Mouse (Mus musculus) left cerebral cortex, postnatal 4 days (tissue): ENCODE results near the gene Ndrg3. TPM values are rescaled to one million over a fixed set of nuclear protein-coding genes. Genes with fewer than 3 reads are reported as not detected.
"Not testable (repeated sequence)": the region's sequence is repeated elsewhere in the genome, so short reads cannot be mapped to it uniquely, and the experiment has no call there.

Experiments used
- DNase-seq: peaks from one replicate; pipeline ENCODE4 v3.0.0-alpha.2; 2022
- intact Hi-C: fragments of 180-260 bp; cut with DNase I; formaldehyde crosslinking; loops from one replicate; pipeline ENCODE4 v1.15.1; 2025
- total RNA-seq, 2 experiments: library from RNA; stranded (reverse); gene quantifications; 2 replicates each; pipeline ENCODE4 v1.2.3; 2021

Ndrg3 gene
- total RNA-seq, 2 experiments from 2014 or later, result 267 to 276 TPM

GRCm38 (mm10) chr2:156904976-156905717 is 86.7 kb downstream of the Ndrg3 start:
- intact Hi-C loops, result loop anchor here (2.0 to 10.0 kb wide), 3 partner anchors 42 to 190 kb away; no protein-coding TSS in a partner anchor
- peak; percentile 70 for DNase-seq

DNA sequence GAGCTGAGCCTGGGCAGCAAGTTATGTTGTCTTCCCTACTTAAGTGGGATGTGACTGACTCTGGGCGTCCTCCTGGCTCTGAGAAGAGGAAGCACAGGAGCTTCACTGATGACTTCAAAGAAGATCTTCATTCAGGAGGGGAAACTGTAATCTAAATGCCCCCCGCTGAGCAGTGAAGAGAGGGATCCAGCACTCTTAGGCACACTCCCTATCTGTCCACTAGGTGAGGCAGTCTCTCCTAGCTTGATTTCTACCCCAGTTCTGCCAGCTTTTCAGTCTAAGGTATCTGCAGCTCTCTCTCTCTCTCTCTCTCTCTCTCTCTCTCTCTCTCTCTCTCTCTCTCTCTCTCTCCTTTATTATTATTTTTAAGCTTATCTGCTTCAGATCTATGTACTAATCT is 88.5 kb downstream of the Ndrg3 start:
- no peak for DNase-seq
- intact Hi-C loops, result loop anchor here (10.0 kb wide), 1 partner anchor 191 kb away; no protein-coding TSS in a partner anchor

- intact Hi-C loops, result loop anchor here (10.0 kb wide), 1 partner anchor 192 kb away; no protein-coding TSS in a partner anchor
- DNase-seq, result not testable (repeated sequence)
Observed at GRCm38 (mm10) chr2:156902411-156902810, 89.4 kb downstream of the Ndrg3 start.

DNA sequence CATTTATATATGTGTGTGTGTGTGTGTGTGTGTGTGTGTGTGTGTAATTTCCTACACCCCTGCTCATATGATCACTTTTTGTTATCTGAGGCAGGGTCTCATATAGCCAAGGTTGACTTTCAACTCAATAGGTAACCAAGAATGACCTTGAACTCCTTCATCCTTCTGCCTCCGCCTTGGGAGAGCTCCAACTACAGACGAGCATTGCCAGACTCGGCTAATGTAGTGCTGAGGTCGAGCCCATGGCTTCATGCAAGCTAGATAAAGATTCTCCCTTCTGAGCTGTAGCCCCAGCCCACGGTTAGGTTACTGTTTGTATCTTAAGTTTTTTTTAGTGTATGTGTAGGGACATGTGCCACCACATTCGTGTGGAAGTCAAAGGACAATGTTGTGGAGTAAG is 90.0 kb downstream of the Ndrg3 start:
- intact Hi-C loops, result loop anchor here (10.0 kb wide), 1 partner anchor 193 kb away; no protein-coding TSS in a partner anchor
- DNase-seq, result no peak

- intact Hi-C loops, result loop anchor here (10.0 kb wide), 1 partner anchor 193 kb away; no protein-coding TSS in a partner anchor
- no peak for DNase-seq
Observed at GRCm38 (mm10) chr2:156901344-156901743, 90.5 kb downstream of the Ndrg3 start.

GRCm38 (mm10) chr2:156899184-156899583 is 92.7 kb downstream of the Ndrg3 start:
- no peak for DNase-seq
- intact Hi-C loops, result no loop called here

- intact Hi-C loops, result no loop called here
- no peak for DNase-seq
Observed at GRCm38 (mm10) chr2:156898374-156898773, 93.5 kb downstream of the Ndrg3 start.

DNA sequence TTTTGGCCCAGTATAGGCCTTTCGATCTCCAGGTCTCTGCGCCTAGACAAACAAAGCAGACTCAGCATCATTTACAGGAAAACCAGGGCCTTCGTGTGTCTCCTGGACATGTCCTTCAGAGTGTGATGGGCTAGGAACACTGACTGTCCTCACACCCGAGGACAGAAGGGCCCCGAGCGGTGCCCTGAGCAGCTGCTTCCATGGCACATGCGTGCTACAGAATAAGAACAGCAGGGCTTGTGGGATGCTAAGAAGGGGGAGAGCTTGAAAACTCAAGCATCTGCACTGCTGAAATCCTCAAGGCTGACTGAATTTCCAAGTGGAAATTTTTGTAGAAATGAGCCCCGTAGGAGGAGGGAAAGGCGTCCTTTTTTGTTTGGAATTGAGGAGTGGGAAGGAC is 94.8 kb downstream of the Ndrg3 start:
- intact Hi-C loops, result no loop called here
- no peak for DNase-seq

DNA sequence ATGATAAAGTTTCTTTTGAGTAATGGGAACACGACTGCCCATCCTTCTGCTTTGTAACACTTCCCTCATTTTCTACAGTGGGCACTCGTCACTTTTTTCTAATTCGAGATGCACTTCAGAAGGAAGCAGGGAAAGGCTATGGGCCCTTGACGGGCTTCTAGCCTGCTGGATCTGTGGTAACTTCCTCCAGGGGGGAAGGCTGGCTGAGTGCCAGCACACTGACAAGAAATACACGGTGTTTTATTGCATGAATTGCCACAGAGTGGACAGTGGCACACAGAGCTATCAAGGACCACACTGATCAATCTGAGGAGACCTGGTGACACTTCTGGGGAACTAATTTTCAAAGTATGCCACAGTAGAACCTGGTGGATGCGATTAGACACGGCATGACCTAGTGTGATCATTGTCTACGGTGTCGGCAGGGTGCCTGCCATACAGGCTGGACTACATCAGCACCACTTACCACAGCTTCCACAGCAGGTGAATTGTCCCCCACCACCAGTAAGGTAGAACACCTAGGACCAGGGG is 95.4 kb downstream of the Ndrg3 start:
- intact Hi-C loops, result no loop called here
- DNase-seq, result peak; percentile 41

GRCm38 (mm10) chr2:156894496-156895265 is 97.2 kb downstream of the Ndrg3 start:
- intact Hi-C loops, result no loop called here
- no peak for DNase-seq

DNA sequence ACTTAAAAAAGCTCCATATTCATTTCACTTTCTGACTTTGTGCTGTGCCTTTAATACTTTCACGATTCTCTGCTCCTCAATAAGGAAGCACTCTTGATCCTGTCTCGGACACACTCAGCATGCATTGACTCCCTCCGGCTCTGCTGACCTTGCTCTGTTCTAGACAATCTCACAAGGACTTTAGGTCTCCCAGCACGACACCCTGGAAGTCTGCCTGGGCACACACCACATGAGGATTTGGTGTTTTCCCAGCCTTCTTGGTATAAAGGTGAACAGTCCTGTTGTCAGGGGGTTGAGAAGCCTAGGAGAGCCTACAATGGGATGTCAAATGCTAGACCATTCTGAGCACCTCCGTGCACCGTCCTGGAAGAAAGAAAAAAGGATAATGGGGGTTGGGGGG is 99.0 kb downstream of the Ndrg3 start:
- intact Hi-C loops, result no loop called here
- no peak for DNase-seq

- DNase-seq, result no peak
- intact Hi-C loops, result no loop called here
Observed at GRCm38 (mm10) chr2:156892240-156892639, 99.6 kb downstream of the Ndrg3 start.

DNA sequence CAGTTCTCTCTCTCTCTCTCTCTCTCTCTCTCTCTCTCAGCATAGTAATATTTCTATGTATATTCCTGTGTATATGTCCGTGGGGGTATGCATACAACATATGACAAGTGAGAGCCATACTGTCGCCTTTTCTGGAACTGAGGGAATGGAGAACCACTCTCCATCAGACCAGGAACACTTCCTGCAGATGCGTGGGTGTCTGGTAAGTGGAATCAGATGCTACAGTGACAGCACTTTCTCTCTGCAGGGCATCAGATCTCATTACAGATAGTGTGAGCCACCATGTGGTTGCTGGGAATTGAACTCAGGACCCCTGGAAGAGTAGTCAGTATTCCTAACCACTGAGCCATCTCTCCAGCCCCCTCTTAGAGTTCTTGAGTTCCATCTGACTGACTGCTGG is 103.4 kb downstream of the Ndrg3 start:
- no peak for DNase-seq
- intact Hi-C loops, result no loop called here

GRCm38 (mm10) chr2:156887017-156887416 is 104.8 kb downstream of the Ndrg3 start, which contains the start of gene Sla2:
TSS of gene Sla2 (minus strand) at chr2:156887192.
- intact Hi-C loops, result no loop called here
- no peak for DNase-seq

- intact Hi-C loops, result no loop called here
- no peak for DNase-seq
Observed at GRCm38 (mm10) chr2:156886084-156886631, 105.7 kb downstream of the Ndrg3 start.

GRCm38 (mm10) chr2:156885666-156886065 is 106.2 kb downstream of the Ndrg3 start:
- intact Hi-C loops, DNase-seq: not testable (repeated sequence)

DNA sequence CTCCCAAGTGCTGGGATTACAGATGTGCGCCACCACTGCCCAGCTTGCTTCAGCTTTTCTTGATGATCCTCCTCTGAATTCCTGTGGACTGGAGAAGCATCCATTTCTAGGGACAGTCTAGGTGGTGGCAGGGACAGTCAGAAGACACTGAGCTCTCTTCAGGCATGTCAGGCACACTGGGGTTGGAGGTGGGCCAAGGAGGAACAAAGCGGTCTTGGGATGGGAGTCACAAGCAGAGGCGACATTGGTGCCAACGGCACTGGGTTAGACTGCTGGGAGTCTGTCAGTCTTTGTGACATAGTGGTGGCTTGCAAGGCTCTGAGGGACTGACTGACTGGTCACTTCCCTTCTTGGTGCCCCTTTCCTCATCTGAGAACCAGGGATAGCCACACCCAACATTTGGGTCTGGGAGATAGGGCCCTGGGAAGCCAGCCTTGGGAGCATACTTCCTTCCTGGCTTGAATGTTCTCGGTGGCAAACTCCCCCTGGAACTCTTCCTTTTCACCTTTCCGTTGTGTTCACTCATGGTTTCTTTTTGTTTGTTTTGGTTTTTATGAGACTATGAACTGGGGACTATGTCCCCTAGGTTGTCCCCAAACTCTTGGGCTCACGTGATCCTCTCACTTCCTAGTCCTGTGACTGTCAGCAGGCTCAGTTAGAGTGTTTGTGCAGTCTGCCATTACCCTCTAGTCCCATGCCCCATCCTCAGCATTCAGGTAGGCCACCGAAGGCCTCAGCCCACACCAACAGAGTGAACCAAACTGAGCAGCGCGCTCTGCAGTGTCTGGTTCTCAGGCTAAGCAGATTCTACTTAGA is 107.3 kb downstream of the Ndrg3 start:
- DNase-seq, result peak; percentile 48
- intact Hi-C loops, result no loop called here

DNA sequence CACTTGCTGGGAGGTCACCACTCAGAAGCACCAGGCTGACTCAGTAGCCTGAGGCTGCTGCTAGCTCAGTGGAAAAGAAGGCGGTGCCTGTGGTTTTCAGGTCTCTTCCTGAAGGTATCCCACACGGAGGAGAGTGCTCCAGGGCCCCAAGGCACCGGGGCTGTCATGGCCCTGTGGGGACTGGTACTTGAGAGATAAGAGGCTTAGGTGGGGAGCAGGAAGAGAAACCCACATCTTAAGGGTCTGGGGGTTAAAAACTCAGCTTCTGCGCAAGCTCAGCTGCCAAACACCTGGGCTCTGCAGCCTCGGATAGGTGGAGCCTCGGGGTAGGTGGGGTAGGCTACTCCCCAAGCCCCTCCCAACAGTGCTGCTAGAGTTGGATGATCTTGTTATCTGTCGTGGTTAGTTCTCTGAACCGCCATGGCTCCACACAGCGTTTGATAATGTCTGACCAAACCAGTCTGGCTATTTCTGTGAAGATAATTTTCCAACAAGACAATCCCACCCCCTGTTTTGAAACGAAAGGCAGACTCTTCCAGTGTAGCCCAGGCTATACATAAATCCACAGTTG is 109.3 kb downstream of the Ndrg3 start:
- no peak for DNase-seq
- intact Hi-C loops, result no loop called here

DNA sequence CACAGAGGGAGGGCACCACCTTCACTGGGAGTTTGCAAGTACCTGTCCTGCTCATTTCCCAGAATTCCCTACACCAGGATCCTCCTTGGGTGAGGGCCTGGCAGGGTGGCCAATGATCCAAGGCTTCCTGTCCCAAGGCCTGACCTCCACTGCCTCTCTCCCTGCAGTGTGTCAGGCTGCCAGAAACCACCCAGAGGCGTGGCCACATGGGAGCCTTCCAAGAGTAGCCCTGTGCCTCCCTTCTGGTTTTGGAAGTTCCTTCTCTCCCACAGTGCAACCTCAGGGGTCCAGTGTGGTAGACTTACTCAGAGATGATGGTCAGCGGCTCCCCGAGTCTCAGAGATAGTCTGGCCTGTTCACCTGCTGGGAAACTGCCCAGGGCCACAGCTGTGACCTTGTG is 112.3 kb downstream of the Ndrg3 start:
- intact Hi-C loops, result loop anchor here (10.0 kb wide), 1 partner anchor 215 kb away; no protein-coding TSS in a partner anchor
- DNase-seq, result no peak

DNA sequence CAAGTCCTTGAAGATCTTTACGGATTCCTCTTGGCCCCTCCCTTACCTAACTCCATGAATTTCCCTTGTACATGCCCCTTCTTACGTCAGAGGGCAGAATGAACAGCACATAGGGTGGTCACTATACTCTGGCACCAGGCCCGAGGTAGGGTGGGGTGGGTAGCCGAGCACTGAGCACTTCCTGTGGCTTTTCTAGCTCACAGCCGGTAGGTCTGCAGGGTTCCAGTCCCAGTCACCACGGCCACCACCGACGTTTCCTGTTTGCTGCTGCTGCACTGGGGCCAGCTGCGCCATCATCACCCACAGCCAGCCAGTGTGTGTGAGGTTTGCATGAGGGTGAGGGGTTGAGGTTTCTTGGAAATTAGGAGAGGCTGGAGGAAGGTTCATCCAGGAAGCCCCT is 114.1 kb downstream of the Ndrg3 start:
- intact Hi-C loops, result loop anchor here (10.0 kb wide), 1 partner anchor 217 kb away; no protein-coding TSS in a partner anchor
- DNase-seq, result no peak
